In the genomic region with DNA sequence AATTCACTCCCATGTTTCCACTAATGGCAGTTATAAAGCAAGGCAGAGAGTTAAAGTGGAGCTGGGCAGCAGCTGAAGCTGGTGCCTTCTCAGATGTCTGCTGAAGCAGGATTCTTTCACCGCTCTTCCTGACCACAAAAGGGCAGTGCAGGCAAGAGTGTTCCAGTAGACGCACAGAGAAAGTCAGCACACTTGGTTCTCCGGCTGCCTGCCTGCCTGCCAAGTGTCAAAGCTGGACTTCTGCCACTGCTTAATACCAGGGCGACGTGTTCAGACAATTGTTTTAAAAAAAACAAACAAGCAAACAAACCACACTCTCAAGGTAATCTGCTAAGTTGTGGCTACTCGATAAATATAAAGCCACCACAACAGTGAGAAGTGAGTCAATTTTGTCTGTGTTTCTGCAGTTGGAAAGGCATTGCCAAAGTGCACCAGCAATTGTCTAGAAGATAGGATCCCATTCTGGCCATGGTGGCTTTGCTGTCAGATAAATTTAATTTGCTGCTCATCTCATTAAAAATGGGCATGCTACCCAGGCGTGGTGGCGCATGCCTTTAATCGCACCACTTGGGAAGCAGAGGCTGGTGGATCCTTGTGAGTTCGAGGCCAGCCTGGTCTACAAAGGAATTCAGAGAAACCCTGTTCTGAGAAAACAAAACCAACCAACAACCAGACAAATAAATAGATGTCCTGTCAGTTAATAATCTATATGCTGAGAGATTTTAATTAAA, we compare ENCODE assay signal across 7 mouse cellular contexts.
A peak's percentile ranks its signal among the peaks of the same experiment; 100 is the strongest.
DNase-seq lines count a peak whose midpoint lies in the region; ATAC-seq lines count a peak whose summit lies in the region.

No protein-coding gene starts in this region.

- WGBS in forebrain, embryonic 16.5 days: 44% methylated on average over 10 of the region's 10 CpGs
- 78% methylated on average over 10 of the region's 10 CpGs for WGBS in intestine, embryonic 15.5 days

- H3K4me2 ChIP-seq in forebrain, embryonic 16.5 days (ENCODE audit: low read length): no peak overlapping the region
- no peak overlapping the region for H3K4me2 ChIP-seq in intestine, embryonic 15.5 days (replicated peaks)

- no peaks in the 10 kb centered on the region for H3K27me3 ChIP-seq in forebrain, embryonic 16.5 days (replicated peaks; ENCODE audit: control insufficient read depth, insufficient read depth, low read length)
- no peaks in the 10 kb centered on the region for H3K27me3 ChIP-seq in intestine, embryonic 15.5 days (replicated peaks)

- no peaks in the 10 kb centered on the region for H3K9me3 ChIP-seq in forebrain, embryonic 16.5 days (ENCODE audit: control insufficient read depth, low read length)
- H3K9me3 ChIP-seq in intestine, embryonic 15.5 days: no peaks in the 10 kb centered on the region

- H3K9ac ChIP-seq in forebrain, embryonic 16.5 days (replicated peaks; ENCODE audit: low read depth, low read length): no peak overlapping the region
- H3K9ac ChIP-seq in intestine, embryonic 15.5 days: no peak overlapping the region

- no peak overlapping the region for H3K27ac ChIP-seq in forebrain, embryonic 16.5 days (ENCODE audit: low read length)
- no peak overlapping the region for H3K27ac ChIP-seq in intestine, embryonic 15.5 days

- peak; percentile 12 to 49 for DNase-seq in layer of hippocampus, postnatal 14 days (ENCODE audit: low spot score in 2 of 2)
- DNase-seq in layer of hippocampus, adult 11-12 months (ENCODE audit: low spot score): no peak
- DNase-seq in embryo, embryonic 10.5 days (ENCODE audit: low spot score): peak; percentile 36
- DNase-seq in kidney, adult 8-10 months: peak; percentile 33 to 42
- no peak for DNase-seq in thymus, postnatal 4 days

- peak; percentile 54; the same call in 1 of the 2 replicates for ATAC-seq in forebrain, embryonic 16.5 days
- no peak for ATAC-seq in intestine, embryonic 15.5 days

- 0 out of 2 replicates have a peak, but pooled peaks cover 5% of the 10 kb centered on the region for H3K4me1 ChIP-seq in forebrain, embryonic 16.5 days (replicated peaks; ENCODE audit: control insufficient read depth, insufficient read depth, low read length)
- H3K4me1 ChIP-seq in intestine, embryonic 15.5 days (replicated peaks): peaks cover 9% of the 10 kb centered on the region; the same call in 1 of the 2 replicates

- no peak overlapping the region for H3K4me3 ChIP-seq in forebrain, embryonic 16.5 days (replicated peaks; ENCODE audit: low read length)
- no peak overlapping the region for H3K4me3 ChIP-seq in intestine, embryonic 15.5 days (replicated peaks)

- H3K36me3 ChIP-seq in forebrain, embryonic 16.5 days (ENCODE audit: control insufficient read depth, insufficient read depth): no peaks in the 10 kb centered on the region
- H3K36me3 ChIP-seq in intestine, embryonic 15.5 days: no peaks in the 10 kb centered on the region

Comparison
In these comparisons a context has a peak if more than half of its experiments do, and no peak if none do; other contexts are left out.
1. DNase-seq: peak in layer of hippocampus, postnatal 14 days (2 of 2), embryo, embryonic 10.5 days (single experiment) and kidney, adult 8-10 months (2 of 2); none in layer of hippocampus, adult 11-12 months (single experiment) and thymus, postnatal 4 days (single experiment).